24 mouse cellular contexts compared by ENCODE assay signal in the genomic region with DNA sequence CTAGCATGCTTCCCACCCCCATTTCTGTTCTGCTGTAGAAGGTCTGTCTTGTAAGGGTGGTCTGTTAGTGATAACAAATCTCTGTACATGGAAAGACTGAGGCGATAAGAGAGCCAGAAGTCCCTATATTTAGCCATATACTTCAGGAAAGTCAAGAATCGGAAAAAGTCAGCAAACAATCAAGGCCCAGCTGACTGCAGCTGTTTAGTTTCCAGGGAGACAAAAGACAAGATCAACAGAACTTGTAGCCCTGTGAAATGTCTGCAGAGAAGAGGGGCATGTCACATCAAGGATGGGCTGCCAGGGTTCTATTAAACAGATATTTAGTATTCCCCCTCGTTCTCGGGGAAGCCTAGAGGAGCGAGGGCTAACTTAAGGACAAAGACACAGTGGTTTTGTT. TPM values are rescaled to one million over a fixed set of nuclear protein-coding genes. Genes with fewer than 3 reads are reported as not detected.
A peak's percentile ranks its signal among the peaks of the same experiment; 100 is the strongest.
DNase-seq lines count a peak whose midpoint lies in the region; ATAC-seq and TF ChIP-seq lines count a peak whose summit lies in the region.
"Had no signal": no experiment of that assay in that cellular context is flagged by ENCODE, and none has a peak within 500 bp of the region (broad histone marks: within the 10 kb centered on the region; RNA-seq: fewer than 3 reads in every experiment).

No protein-coding gene starts in this region.

- H3K9me3 ChIP-seq in heart, embryonic 11.5 days (replicated peaks; ENCODE audit: control insufficient read depth, low read length): no peaks in the 10 kb centered on the region
- no peaks in the 10 kb centered on the region for H3K9me3 ChIP-seq in heart, embryonic 16.5 days (replicated peaks; ENCODE audit: control insufficient read depth, low read length)
- H3K9me3 ChIP-seq in forebrain, embryonic 12.5 days: no peaks in the 10 kb centered on the region
- H3K9me3 ChIP-seq: embryonic facial prominence, embryonic 13.5 days; hindbrain, embryonic 12.5 days; stomach, embryonic 15.5 days had no signal

- ATAC-seq in heart, embryonic 11.5 days (replicated peaks; ENCODE audit: insufficient number of reproducible peaks, low FRiP score, low TSS enrichment): no peak
- ATAC-seq in heart, embryonic 16.5 days (replicated peaks; ENCODE audit: extremely low read depth, insufficient read depth, low FRiP score): no peak
- no peak for ATAC-seq in forebrain, embryonic 12.5 days (ENCODE audit: low FRiP score)
- ATAC-seq: forebrain, postnatal 0 days had no signal

- DNase-seq in heart, adult 2 months: no peak
- DNase-seq in kidney, postnatal 10 days: peak; percentile 68
- no peak for DNase-seq in kidney, adult 18-20 months
- DNase-seq in lung, postnatal 10 days: peak; percentile 43
- no peak for DNase-seq in layer of hippocampus, postnatal 14 days (ENCODE audit: low spot score in 2 of 2)
- DNase-seq: adrenal gland, postnatal 36 days; cerebellum, adult 11-12 months; cerebellum, postnatal 14 days; forebrain, postnatal 0 days; gastrocnemius, postnatal 36 days; kidney, postnatal 36 days; layer of hippocampus, adult 9-11 months; retina, postnatal 1 day; thymus, adult 18-20 months had no signal

- H3K27ac ChIP-seq in heart, embryonic 11.5 days (ENCODE audit: low read depth, low read length): peak overlapping the region; percentile 38
- H3K27ac ChIP-seq in heart, adult 2 months: no peak overlapping the region
- peak overlapping the region; percentile 64; the same call in 1 of the 2 replicates for H3K27ac ChIP-seq in heart, embryonic 16.5 days (ENCODE audit: low read length)
- H3K27ac ChIP-seq in forebrain, embryonic 12.5 days: no peak overlapping the region
- H3K27ac ChIP-seq: embryonic facial prominence, embryonic 13.5 days; hindbrain, embryonic 12.5 days; macrophage; stomach, embryonic 15.5 days had no signal

- H3K9ac ChIP-seq in heart, embryonic 11.5 days (ENCODE audit: low read depth, low read length): no peak overlapping the region
- no peak overlapping the region for H3K9ac ChIP-seq in heart, adult 2 months (ENCODE audit: low read depth, low read length)
- no peak overlapping the region for H3K9ac ChIP-seq in heart, embryonic 16.5 days (ENCODE audit: low read length)
- H3K9ac ChIP-seq in forebrain, embryonic 12.5 days: no peak overlapping the region
- H3K9ac ChIP-seq: embryonic facial prominence, embryonic 13.5 days; forebrain, postnatal 0 days; hindbrain, embryonic 12.5 days; stomach, embryonic 15.5 days had no signal

- no peak for TF ChIP-seq EP300 in heart, adult 2 months (IDR thresholded peaks at IDR 0.05; ENCODE audit: insufficient read depth, low read depth, low read length)

- H3K79me2 ChIP-seq in heart, adult 2 months (replicated peaks; ENCODE audit: control insufficient read depth, insufficient read depth, low read length): no peaks in the 10 kb centered on the region

- intact Hi-C loops in heart, adult 2 months (cut with DNase I): no loop called here

- WGBS in heart, embryonic 11.5 days (ENCODE audit: insufficient replicate concordance): 14% methylated on average over 5 of the region's 5 CpGs
- WGBS in heart, adult 2 months: 30% methylated on average over 5 of the region's 5 CpGs
- WGBS in heart, embryonic 16.5 days: 19% methylated on average over 5 of the region's 5 CpGs
- WGBS in forebrain, embryonic 12.5 days: 76% methylated on average over 5 of the region's 5 CpGs

- TF ChIP-seq POLR2A in heart, adult 2 months (IDR thresholded peaks at IDR 0.05; ENCODE audit: insufficient read depth, low read depth, low read length): no peak

- H3K27me3 ChIP-seq in heart, embryonic 11.5 days (ENCODE audit: control insufficient read depth, insufficient read depth, low read length): no peaks in the 10 kb centered on the region
- H3K27me3 ChIP-seq in heart, adult 2 months (ENCODE audit: control insufficient read depth, insufficient read depth, low read length): no peaks in the 10 kb centered on the region
- H3K27me3 ChIP-seq in heart, embryonic 16.5 days (ENCODE audit: control insufficient read depth, insufficient read depth, low read length): no peaks in the 10 kb centered on the region
- no peaks in the 10 kb centered on the region for H3K27me3 ChIP-seq in forebrain, embryonic 12.5 days
- H3K27me3 ChIP-seq: embryonic facial prominence, embryonic 13.5 days; hindbrain, embryonic 12.5 days; stomach, embryonic 15.5 days had no signal

- no peak overlapping the region for H3K4me3 ChIP-seq in heart, embryonic 11.5 days (ENCODE audit: low read depth, low read length)
- H3K4me3 ChIP-seq in heart, adult 2 months: no peak overlapping the region
- no peak overlapping the region for H3K4me3 ChIP-seq in heart, embryonic 16.5 days (ENCODE audit: low read length)
- no peak overlapping the region for H3K4me3 ChIP-seq in forebrain, embryonic 12.5 days (replicated peaks)
- H3K4me3 ChIP-seq: embryonic facial prominence, embryonic 13.5 days; hindbrain, embryonic 12.5 days; stomach, embryonic 15.5 days had no signal

- peaks cover 21% of the 10 kb centered on the region for H3K4me1 ChIP-seq in heart, embryonic 11.5 days (ENCODE audit: control insufficient read depth, insufficient read depth, low read length)
- H3K4me1 ChIP-seq in heart, adult 2 months (ENCODE audit: control insufficient read depth, insufficient read depth, low read length): no peaks in the 10 kb centered on the region
- peaks cover 17% of the 10 kb centered on the region for H3K4me1 ChIP-seq in heart, embryonic 16.5 days (ENCODE audit: control insufficient read depth, insufficient read depth, low read length)
- H3K4me1 ChIP-seq in forebrain, embryonic 12.5 days: peaks cover 15% of the 10 kb centered on the region

- peak overlapping the region; percentile 45 for H3K4me2 ChIP-seq in heart, embryonic 11.5 days
- H3K4me2 ChIP-seq in heart, embryonic 16.5 days (ENCODE audit: low read depth, low read length): peak overlapping the region; percentile 4; the same call in 1 of the 2 replicates
- no peak overlapping the region for H3K4me2 ChIP-seq in forebrain, embryonic 12.5 days
- H3K4me2 ChIP-seq: embryonic facial prominence, embryonic 13.5 days; hindbrain, embryonic 12.5 days; liver, embryonic 11.5 days; midbrain, embryonic 11.5 days; stomach, embryonic 15.5 days had no signal

- no peak for TF ChIP-seq CTCF in heart, adult 2 months (IDR thresholded peaks at IDR 0.05)

- H3K36me3 ChIP-seq in heart, embryonic 11.5 days (ENCODE audit: control insufficient read depth, insufficient read depth, low read length): 0 out of 2 replicates have a peak, but pooled peaks cover 2% of the 10 kb centered on the region
- H3K36me3 ChIP-seq in heart, adult 2 months (ENCODE audit: control insufficient read depth, insufficient read depth, low read length): no peaks in the 10 kb centered on the region
- H3K36me3 ChIP-seq in heart, embryonic 16.5 days (ENCODE audit: control insufficient read depth, insufficient read depth): no peaks in the 10 kb centered on the region
- no peaks in the 10 kb centered on the region for H3K36me3 ChIP-seq in forebrain, embryonic 12.5 days (replicated peaks)
- H3K36me3 ChIP-seq: hindbrain, embryonic 12.5 days; stomach, embryonic 15.5 days had no signal

RNA-seq across cellular contexts. Expression of gene Vcan, which starts 7.2 kb away (rescaled TPM):
- 174 and 183 TPM in 2 replicates for polyA plus RNA-seq in heart, embryonic 11.5 days (2014; fragmentation: Nextera tagmentation; extraction: Ambion mirVana)
- 1 to 10 TPM; 7.3 to 9.1 TPM for total RNA-seq in heart, adult 2 months (2021)
- 7.8 and 11.0 TPM in 2 replicates for polyA plus RNA-seq in heart, adult 2 months (2012; rRNA removed)
- 36.5 and 46.5 TPM in 2 replicates for polyA plus RNA-seq in heart, embryonic 16.5 days (2015; fragmentation: Nextera tagmentation; extraction: Ambion mirVana)
- 65.4 and 65.8 TPM in 2 replicates for polyA plus RNA-seq in forebrain, embryonic 12.5 days (2016; fragmentation: Nextera tagmentation; extraction: Ambion mirVana)
- total RNA-seq in layer of hippocampus, postnatal 14 days (2021): 10 to 100 TPM; 34.6 to 39.0 TPM
- total RNA-seq: MEL had no signal

Comparison
In these comparisons a context has a peak if more than half of its experiments do, and no peak if none do; other contexts are left out.
1. H3K27ac ChIP-seq: peak in heart, embryonic 11.5 days (single experiment) and heart, embryonic 16.5 days (single experiment); none in heart, adult 2 months (single experiment) and forebrain, embryonic 12.5 days (single experiment).
2. DNase-seq: peak in kidney, postnatal 10 days (single experiment) and lung, postnatal 10 days (single experiment); none in heart, adult 2 months (0 of 2), kidney, adult 18-20 months (single experiment) and layer of hippocampus, postnatal 14 days (0 of 2).